Mouse (Mus musculus) embryonic facial prominence, embryonic 10.5 days (tissue): ENCODE data around the gene Btbd9. TPM values are rescaled to one million over a fixed set of nuclear protein-coding genes. Genes with fewer than 3 reads are reported as not detected.
A peak's percentile ranks its signal among the peaks of the same experiment; 100 is the strongest.

Experiments
- DNase-seq: peaks from one replicate; pipeline ENCODE4 v3.0.0-alpha.2; 2017; ENCODE audit warnings: low spot score
- H3K27ac ChIP-seq: fragments of 300-500 bp; sonication (generic); replicated peaks from 2 replicates; pipeline ENCODE4 v1.5.1; 2016; ENCODE audit warnings: mild to moderate bottlenecking
- H3K27me3 ChIP-seq: fragments of 300-500 bp; sonication (generic); replicated peaks from 2 replicates; pipeline ENCODE4 v1.6.1; 2016; ENCODE audit warnings: low read depth, mild to moderate bottlenecking; ENCODE audit not compliant: poor library complexity, severe bottlenecking
- H3K36me3 ChIP-seq: fragments of 300-500 bp; sonication (generic); replicated peaks from 2 replicates; pipeline ENCODE4 v1.6.1; 2016; ENCODE audit warnings: mild to moderate bottlenecking, moderate library complexity
- H3K4me1 ChIP-seq: fragments of 300-500 bp; sonication (generic); 2 replicates; pipeline ENCODE4 v1.6.1; 2016
- H3K4me3 ChIP-seq: fragments of 300-500 bp; sonication (generic); 2 replicates; pipeline ENCODE4 v1.5.1; 2016; ENCODE audit warnings: mild to moderate bottlenecking, moderate library complexity
- H3K9me3 ChIP-seq: fragments of 300-500 bp; sonication (generic); 2 replicates; pipeline ENCODE4 v1.6.1; 2016; ENCODE audit warnings: mild to moderate bottlenecking
- WGBS: fragments of 180-500 bp; shearing (Covaris S2); methylation state at CpG from one replicate; pipeline ENCODE4 v1.1.7; 2016; 5-methylcytosine and 5-hydroxymethylcytosine counted together
- polyA plus RNA-seq: library from polyadenylated mRNA; unstranded; fragments of >200 nt; fragmentation: Nextera tagmentation; extraction: Ambion mirVana; gene quantifications from 2 replicates; pipeline ENCODE4 v1.2.1, GENCODE M21; 2016

Btbd9 gene
- polyA plus RNA-seq, 1 experiment from 2014 or later, result 58.1 TPM

DNA sequence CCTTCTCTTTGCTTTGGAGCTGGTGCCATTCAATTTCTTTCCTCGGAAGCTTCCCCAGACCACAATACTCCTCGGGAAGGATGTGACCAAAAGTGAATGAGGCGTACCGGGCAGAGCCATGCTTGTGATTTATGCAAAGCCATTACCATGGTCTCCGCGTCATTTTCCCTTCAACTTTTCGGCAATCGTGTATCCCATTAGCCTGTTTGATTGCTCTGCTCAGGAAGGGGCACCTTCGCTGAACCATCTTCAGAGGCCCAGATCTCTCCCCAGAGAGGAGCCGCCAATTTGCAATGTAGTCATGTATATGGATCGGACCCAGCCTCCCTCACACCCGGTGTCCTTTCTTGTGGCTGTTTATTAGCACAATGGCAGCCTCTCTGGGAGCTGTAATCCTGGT, 353.5 kb downstream of the Btbd9 start:
- Histone ChIP-seq H3K27me3 (no peaks in the 10 kb centered on the region), H3K4me3 (no peak overlapping the region), H3K9me3 (no peaks in the 10 kb centered on the region), H3K4me1 (peaks cover 36% of the 10 kb centered on the region), H3K27ac (peak overlapping the region; percentile 26; the same call in 1 of the 2 replicates), H3K36me3 (peaks cover 14% of the 10 kb centered on the region; the same call in 1 of the 2 replicates)
- no peak for DNase-seq
- 86% methylated on average over 12 of the region's 12 CpGs for WGBS

DNA sequence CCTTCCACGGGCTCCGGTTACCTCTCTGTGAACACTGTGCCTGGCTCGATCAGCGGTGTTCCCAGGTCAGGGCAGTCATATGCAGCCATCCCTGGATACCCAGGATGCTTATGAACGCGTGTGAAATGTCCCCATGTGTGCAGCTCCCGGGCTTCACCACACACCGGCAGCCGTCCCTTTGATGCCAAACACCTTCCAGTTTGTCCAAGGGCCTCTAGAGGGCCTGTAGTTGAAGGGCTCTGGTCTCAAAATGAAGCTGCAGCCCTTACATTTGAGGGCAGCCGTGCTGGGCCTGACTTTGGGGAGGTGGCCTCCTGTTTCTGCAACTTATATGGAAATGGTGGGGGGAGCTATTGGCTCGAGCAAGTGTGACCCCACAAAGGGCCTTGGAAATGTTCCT, 353.9 kb downstream of the Btbd9 start:
- Histone ChIP-seq H3K27me3 (no peaks in the 10 kb centered on the region), H3K36me3 (peaks cover 17% of the 10 kb centered on the region; the same call in 1 of the 2 replicates), H3K4me1 (peaks cover 36% of the 10 kb centered on the region), H3K9me3 (no peaks in the 10 kb centered on the region), H3K4me3 (no peak overlapping the region), H3K27ac (no peak overlapping the region)
- DNase-seq, result no peak
- 82% methylated on average over 11 of the region's 11 CpGs for WGBS

DNA sequence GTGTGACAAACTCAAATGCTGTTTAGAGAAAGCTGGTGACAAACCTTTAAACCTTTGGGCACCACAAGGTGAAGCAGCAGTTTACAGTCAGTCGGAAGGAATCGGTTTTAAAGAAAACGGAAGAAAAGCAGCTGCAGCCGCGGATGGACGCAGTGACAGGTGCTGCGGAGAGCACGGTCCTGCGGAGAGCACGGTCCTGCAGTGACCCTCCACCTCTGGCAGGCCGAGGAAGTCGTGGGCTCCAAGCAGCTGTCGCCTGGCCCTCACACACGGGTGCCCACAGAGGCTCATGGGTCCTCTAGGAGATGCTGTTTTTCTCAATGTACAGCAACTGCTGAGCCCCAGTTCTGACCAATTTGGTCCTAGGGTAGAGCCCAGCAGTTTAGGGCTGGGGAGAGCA, 354.6 kb downstream of the Btbd9 start:
- DNase-seq, result no peak
- WGBS, result 78% methylated on average over 14 of the region's 14 CpGs
- no peak overlapping the region for H3K4me3 ChIP-seq
- H3K36me3 ChIP-seq, result peaks cover 17% of the 10 kb centered on the region; the same call in 1 of the 2 replicates
- H3K9me3 ChIP-seq, result no peaks in the 10 kb centered on the region
- no peak overlapping the region; the same call in 1 of the 2 replicates for H3K27ac ChIP-seq
- no peaks in the 10 kb centered on the region for H3K27me3 ChIP-seq
- H3K4me1 ChIP-seq, result peaks cover 37% of the 10 kb centered on the region

DNA sequence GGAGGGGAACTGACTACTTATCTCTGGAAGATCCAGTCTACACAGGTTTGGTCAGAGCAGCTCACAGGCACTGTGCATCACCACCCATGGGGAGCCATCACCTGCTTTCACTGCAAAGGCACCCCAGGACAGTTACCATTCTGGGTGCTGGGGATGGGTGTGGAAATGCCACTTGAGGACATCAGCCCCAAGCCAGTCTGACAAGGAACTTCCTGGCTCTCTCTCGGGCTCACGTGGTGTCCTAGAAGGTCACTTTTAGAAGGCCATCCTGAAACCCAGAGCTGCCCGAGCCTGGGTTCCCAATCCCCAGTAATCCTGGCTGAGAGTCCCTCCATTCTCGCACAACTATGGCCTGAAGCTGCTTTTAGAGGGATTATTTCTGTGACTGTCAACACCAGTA, 360.5 kb downstream of the Btbd9 start:
- no peak for DNase-seq
- no peak overlapping the region for H3K27ac ChIP-seq
- H3K36me3 ChIP-seq, result peaks cover 57% of the 10 kb centered on the region
- no peaks in the 10 kb centered on the region for H3K9me3 ChIP-seq
- H3K27me3 ChIP-seq, result no peaks in the 10 kb centered on the region
- H3K4me1 ChIP-seq, result 0 out of 2 replicates have a peak, but pooled peaks cover 7% of the 10 kb centered on the region
- H3K4me3 ChIP-seq, result no peak overlapping the region
- 65% methylated on average over 4 of the region's 4 CpGs for whole genome bisulfite sequencing

DNA sequence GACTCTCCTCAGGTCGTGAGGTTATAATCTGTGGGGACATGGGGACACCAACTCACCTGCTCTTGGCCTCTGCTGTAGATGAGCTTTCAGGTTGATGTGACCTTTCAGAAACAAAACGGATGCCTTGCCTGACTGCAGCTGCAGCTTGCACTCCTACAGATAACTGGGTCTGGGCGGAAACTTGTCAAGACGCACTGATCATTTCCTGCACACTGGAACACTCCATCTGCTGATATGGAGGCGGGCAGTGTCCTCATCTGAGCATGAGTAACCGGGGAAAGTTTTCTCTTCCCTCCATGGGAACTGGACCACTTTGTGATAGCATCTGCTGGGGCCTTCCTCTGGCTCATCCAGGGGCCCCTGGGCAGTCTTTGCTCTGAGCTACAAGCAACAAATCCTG, 361.9 kb downstream of the Btbd9 start:
- no peaks in the 10 kb centered on the region for H3K27me3 ChIP-seq
- H3K4me3 ChIP-seq, result no peak overlapping the region
- H3K9me3 ChIP-seq, result no peaks in the 10 kb centered on the region
- peaks cover 66% of the 10 kb centered on the region for H3K36me3 ChIP-seq
- 0 out of 2 replicates have a peak, but pooled peaks cover 7% of the 10 kb centered on the region for H3K4me1 ChIP-seq
- no peak overlapping the region for H3K27ac ChIP-seq
- DNase-seq, result no peak
- WGBS, result 91% methylated on average over 6 of the region's 6 CpGs

DNA sequence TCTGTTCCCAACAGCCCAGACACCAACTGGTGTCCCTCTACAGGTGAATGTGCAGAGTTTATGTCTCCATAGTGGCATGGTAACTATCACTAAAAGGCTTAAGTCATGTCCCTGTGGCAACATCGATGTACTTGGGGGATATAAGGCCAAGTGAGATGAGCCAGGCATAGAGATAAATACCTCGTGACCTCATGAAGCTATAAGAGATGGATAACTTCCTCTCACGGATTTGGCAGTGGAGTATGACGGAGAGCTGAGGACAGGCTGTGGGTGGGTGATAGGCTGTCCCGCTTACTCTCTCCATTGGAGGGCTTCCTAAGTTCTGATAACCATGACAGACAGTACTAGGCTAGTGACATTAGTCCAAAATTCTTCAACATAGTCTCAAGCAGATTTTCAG, 362.9 kb downstream of the Btbd9 start:
- Histone ChIP-seq H3K36me3 (peaks cover 70% of the 10 kb centered on the region), H3K9me3 (no peaks in the 10 kb centered on the region), H3K4me3 (no peak overlapping the region), H3K27ac (no peak overlapping the region), H3K27me3 (no peaks in the 10 kb centered on the region), H3K4me1 (0 out of 2 replicates have a peak, but pooled peaks cover 7% of the 10 kb centered on the region)
- DNase-seq, result no peak
- WGBS, result 94% methylated on average over 5 of the region's 5 CpGs

DNA sequence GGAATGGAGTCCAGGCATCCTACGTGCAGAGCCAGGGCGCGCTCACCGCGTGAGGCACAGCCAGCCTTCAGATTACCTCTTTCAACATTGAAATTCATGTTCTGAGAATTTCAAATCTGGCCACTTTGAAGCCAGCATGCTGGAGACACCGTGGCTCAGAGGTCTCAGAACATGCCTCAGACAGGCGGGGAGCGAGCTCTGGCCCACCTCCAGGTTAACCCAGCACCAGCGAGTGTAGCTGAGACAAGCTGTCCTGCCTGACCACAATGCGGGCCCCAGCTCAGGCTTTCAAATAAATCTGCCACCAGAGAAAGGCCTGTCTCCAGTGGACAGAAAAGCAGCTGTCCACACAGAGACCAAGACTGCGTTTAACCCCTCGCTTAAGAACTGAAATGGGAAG, 363.6 kb downstream of the Btbd9 start:
- peaks cover 72% of the 10 kb centered on the region for H3K36me3 ChIP-seq
- no peak overlapping the region for H3K4me3 ChIP-seq
- peaks cover 10% of the 10 kb centered on the region for H3K4me1 ChIP-seq
- H3K9me3 ChIP-seq, result no peaks in the 10 kb centered on the region
- DNase-seq, result no peak
- WGBS, result 92% methylated on average over 12 of the region's 12 CpGs
- no peaks in the 10 kb centered on the region for H3K27me3 ChIP-seq
- no peak overlapping the region for H3K27ac ChIP-seq

DNA sequence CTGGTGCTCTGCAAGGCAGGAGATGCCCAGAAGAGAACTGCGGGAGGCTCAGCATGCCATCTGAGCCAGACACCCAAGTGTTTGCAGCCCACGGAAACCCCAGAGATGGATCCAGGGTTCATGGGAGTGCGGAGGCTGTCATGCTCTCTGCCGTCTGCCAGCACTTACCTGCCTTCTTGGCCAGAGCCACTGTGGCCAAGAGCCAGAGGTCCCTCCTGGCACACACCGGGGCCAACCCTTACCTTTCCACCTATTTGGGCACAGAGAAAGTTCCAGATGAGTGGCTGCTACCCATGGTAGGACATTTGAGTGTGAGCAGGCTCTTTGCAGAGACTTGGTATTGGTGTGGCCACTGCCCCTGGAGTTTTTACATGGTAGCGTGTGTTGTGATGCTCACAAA, 365.4 kb downstream of the Btbd9 start:
- Histone ChIP-seq H3K36me3 (peaks cover 72% of the 10 kb centered on the region), H3K27me3 (no peaks in the 10 kb centered on the region), H3K9me3 (no peaks in the 10 kb centered on the region), H3K4me3 (no peak overlapping the region), H3K4me1 (peaks cover 19% of the 10 kb centered on the region), H3K27ac (no peak overlapping the region)
- no peak for DNase-seq
- WGBS, result 97% methylated on average over 6 of the region's 6 CpGs

DNA sequence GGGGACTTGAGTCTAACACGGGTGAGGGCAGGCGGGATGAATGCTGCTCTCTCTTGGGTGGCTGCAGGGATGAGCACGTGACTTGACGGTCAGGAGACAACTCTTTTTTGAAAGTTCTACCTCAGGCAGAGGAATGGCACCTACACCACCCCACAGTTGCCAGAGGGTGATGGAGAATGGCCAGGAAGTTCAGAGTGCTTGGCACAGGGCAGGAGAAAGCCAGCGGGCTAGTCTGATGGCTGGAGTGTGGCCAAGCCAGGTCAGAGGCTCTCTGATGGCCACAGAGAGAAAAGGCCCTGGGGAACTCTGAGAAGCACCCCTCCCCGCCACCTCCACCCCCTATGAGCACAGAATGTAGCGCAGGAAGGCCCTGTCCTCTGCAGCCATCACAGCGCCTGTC, 366.0 kb downstream of the Btbd9 start:
- Histone ChIP-seq H3K9me3 (no peaks in the 10 kb centered on the region), H3K36me3 (peaks cover 72% of the 10 kb centered on the region), H3K4me1 (peaks cover 21% of the 10 kb centered on the region), H3K27ac (no peak overlapping the region), H3K4me3 (no peak overlapping the region), H3K27me3 (no peaks in the 10 kb centered on the region)
- no peak for DNase-seq
- WGBS, result 93% methylated on average over 8 of the region's 8 CpGs

DNA sequence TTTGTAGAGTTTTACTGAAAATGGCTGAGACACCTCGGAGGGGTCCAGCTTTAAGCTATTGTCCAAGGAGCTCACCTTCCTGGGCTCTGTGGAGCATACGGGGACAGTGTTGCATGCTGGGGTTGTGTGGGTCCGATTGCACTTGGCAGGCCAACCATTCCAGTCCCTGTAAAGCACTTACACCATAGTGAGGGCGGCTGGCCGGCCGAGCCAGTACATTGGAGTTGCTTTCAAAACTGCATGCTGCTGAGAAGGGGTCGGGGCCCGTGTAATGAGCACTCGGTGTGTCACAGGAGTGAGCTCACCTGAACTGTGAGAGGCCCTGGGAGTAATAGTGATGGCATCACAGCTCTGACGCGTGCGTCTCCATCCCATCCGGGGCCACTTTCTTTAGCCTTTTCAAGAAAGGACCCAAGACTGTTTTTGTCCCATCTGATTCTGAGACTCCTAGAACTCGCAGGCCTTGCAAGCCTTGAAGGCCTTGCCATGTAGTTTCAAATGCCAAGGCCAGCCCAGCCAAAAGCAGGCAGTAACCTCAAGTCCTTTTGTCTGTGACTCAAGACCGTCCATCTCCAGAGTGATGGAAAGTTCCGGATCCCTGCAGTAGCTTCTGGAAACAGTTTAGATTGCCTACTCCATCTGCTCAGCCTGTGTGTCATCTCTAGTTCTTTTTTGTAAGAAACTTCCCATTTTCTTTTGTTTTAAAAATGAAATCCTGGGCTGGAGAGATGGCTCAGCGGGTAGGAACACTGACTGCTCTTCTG, 371.0 kb downstream of the Btbd9 start:
- Histone ChIP-seq H3K4me1 (peaks cover 31% of the 10 kb centered on the region), H3K27me3 (no peaks in the 10 kb centered on the region), H3K27ac (no peak overlapping the region), H3K36me3 (peaks cover 48% of the 10 kb centered on the region), H3K4me3 (no peak overlapping the region), H3K9me3 (no peaks in the 10 kb centered on the region)
- 93% methylated on average over 17 of the region's 17 CpGs for WGBS
- DNase-seq, result no peak

DNA sequence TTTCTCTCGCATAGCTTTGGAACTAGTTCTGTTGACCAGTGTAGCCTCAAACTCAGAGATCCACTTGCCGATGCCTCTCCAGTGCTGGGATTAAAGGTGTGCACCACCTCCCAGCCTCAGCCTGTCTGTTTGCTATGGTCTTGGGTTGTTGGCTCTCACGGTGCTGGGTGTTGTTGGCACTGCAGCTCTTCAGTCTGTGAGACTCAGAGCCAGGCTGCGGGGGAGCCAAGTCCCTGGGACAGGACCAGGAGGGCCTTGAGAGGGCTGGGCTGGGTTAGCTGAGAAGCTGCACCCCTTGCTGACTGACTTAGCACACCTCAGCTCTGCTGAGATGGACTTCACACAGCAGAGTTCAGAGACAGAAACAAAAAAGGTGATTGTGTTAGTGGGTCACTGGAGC, 376.0 kb downstream of the Btbd9 start:
- H3K27me3 ChIP-seq, result no peaks in the 10 kb centered on the region
- H3K36me3 ChIP-seq, result peaks cover 40% of the 10 kb centered on the region
- H3K4me3 ChIP-seq, result no peak overlapping the region
- whole genome bisulfite sequencing, result 91% methylated on average over 4 of the region's 4 CpGs
- DNase-seq, result no peak
- no peak overlapping the region for H3K27ac ChIP-seq
- H3K4me1 ChIP-seq, result peaks cover 53% of the 10 kb centered on the region
- no peaks in the 10 kb centered on the region for H3K9me3 ChIP-seq

DNA sequence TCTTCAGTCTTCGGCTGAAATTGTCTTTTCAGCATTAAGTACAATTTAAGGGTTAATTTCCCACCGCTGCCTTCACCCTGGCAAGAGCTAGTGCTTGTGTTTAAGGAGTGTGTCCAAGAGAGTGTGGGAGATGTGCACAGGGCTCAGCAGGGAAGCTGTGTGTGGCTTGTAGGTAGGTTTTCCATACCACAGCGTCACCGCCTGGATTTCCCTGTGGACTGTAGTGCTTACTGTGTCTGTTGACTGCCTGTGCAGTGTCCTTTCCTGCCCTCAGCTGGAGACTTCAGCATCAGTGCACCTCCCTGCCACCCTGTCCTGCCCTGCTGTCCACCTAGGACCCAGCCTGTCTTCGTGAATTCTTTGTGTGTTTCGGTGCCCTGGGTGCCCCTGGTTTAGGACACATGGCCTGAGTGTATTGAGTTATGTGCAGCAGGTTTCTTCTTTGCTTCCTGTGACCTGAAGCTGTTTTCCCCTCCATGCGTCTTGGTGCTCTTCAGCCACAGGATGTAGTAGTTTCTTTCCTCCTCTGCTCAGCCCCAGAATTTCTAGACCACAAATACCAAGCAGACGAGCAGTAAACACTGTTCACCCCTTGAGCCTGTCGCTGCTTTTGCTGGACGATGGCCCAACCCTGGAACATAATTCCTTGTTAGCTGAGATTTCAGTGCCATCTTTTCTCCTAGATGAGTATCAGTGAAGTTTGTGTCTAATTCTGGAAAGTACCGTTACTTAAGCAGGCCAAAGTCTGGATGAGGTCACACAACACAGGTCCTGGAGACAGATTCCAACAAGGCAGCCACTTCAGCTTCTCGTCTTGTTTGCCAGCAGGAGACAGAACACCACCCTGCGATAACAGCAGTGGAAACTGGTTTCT, 376.7 kb downstream of the Btbd9 start:
- 86% methylated on average over 13 of the region's 13 CpGs for WGBS
- no peak for DNase-seq
- no peaks in the 10 kb centered on the region for H3K27me3 ChIP-seq
- H3K4me1 ChIP-seq, result peaks cover 59% of the 10 kb centered on the region
- H3K4me3 ChIP-seq, result no peak overlapping the region
- H3K27ac ChIP-seq, result no peak overlapping the region
- H3K36me3 ChIP-seq, result peaks cover 47% of the 10 kb centered on the region
- no peaks in the 10 kb centered on the region for H3K9me3 ChIP-seq
